Mouse (Mus musculus) limb, embryonic 11.5 days (tissue): ENCODE measurements at regions not wholly inside any gene's neighbourhood (a gene's known extent, or its start where the extent isn't known, plus 50 kb on each side); places are given as distances from the start of the nearest gene placed in this dataset.

Experiments
- ATAC-seq: fragments of 200-750 bp; cut with Nextera tagmentation; 2 replicates; pipeline ENCODE4 v1.8.0; 2017; ENCODE audit warnings: low read depth; ENCODE audit not compliant: insufficient number of reproducible peaks, low FRiP score, low TSS enrichment
- DNase-seq: peaks from one replicate; pipeline ENCODE4 v3.0.0-alpha.2; 2015; ENCODE audit warnings: low spot score
- H3K27ac ChIP-seq: fragments of 300-500 bp; sonication (generic); replicated peaks from 2 replicates; pipeline ENCODE4 v1.5.1; 2014; ENCODE audit warnings: low read depth, mild to moderate bottlenecking, low read length
- H3K27me3 ChIP-seq: fragments of 300-500 bp; sonication (generic); 2 replicates; pipeline ENCODE4 v1.6.1; 2014; ENCODE audit warnings: mild to moderate bottlenecking, low read length, mixed read lengths; ENCODE audit not compliant: control insufficient read depth, insufficient read depth
- H3K36me3 ChIP-seq: fragments of 300-500 bp; sonication (generic); 2 replicates; pipeline ENCODE4 v1.6.1; 2014; ENCODE audit warnings: mild to moderate bottlenecking, low read length, moderate library complexity, mixed read lengths; ENCODE audit not compliant: control insufficient read depth, insufficient read depth
- H3K4me1 ChIP-seq: fragments of 300-500 bp; sonication (generic); 2 replicates; pipeline ENCODE4 v1.6.1; 2014; ENCODE audit warnings: low read length, mixed read lengths; ENCODE audit not compliant: control insufficient read depth, insufficient read depth
- H3K4me2 ChIP-seq: fragments of 300-500 bp; sonication (generic); 2 replicates; pipeline ENCODE4 v1.6.1; 2014; ENCODE audit warnings: low read depth, mild to moderate bottlenecking, moderate library complexity; ENCODE audit not compliant: severe bottlenecking
- H3K4me3 ChIP-seq: fragments of 300-500 bp; sonication (generic); 2 replicates; pipeline ENCODE4 v1.5.1; 2014; ENCODE audit warnings: low read depth, low read length
- H3K9ac ChIP-seq: fragments of 300-500 bp; sonication (generic); 2 replicates; pipeline ENCODE4 v1.6.1; 2014; ENCODE audit warnings: mild to moderate bottlenecking, low read length
- H3K9me3 ChIP-seq: fragments of 300-500 bp; sonication (generic); 2 replicates; pipeline ENCODE4 v1.6.1; 2016; ENCODE audit warnings: low read length; ENCODE audit not compliant: control insufficient read depth
- WGBS: fragments of 180-500 bp; shearing (Covaris S2); extraction: QIAGEN DNeasy Blood & Tissue Kit; methylation state at CpG from one replicate; pipeline ENCODE4 v1.1.7; 2014; 5-methylcytosine and 5-hydroxymethylcytosine counted together

GRCm38 (mm10) chr1:97555565-97555955 lies 106.3 kb downstream of the D1Ertd622e start:
- H3K27me3 ChIP-seq, result no peaks in the 10 kb centered on the region
- H3K27ac ChIP-seq, result no peak overlapping the region
- H3K36me3 ChIP-seq, result no peaks in the 10 kb centered on the region
- no peaks in the 10 kb centered on the region for H3K9me3 ChIP-seq
- DNase-seq (no peak), ATAC-seq (no peak)
- no peak overlapping the region for H3K4me3 ChIP-seq
- H3K4me2 ChIP-seq, result no peak overlapping the region
- no peaks in the 10 kb centered on the region for H3K4me1 ChIP-seq
- WGBS, result 83% methylated on average over 1 of the region's 1 CpGs
- no peak overlapping the region for H3K9ac ChIP-seq

- H3K4me2 ChIP-seq, result no peak overlapping the region
- H3K4me3 ChIP-seq, result no peak overlapping the region
- no peak overlapping the region for H3K9ac ChIP-seq
- no peak for DNase-seq
- H3K27me3 ChIP-seq, result no peaks in the 10 kb centered on the region
- no peaks in the 10 kb centered on the region for H3K36me3 ChIP-seq
- 73% methylated on average over 6 of the region's 6 CpGs for WGBS
- no peak overlapping the region for H3K27ac ChIP-seq
- ATAC-seq, result no peak
- no peaks in the 10 kb centered on the region for H3K9me3 ChIP-seq
- H3K4me1 ChIP-seq, result no peaks in the 10 kb centered on the region
Observed at GRCm38 (mm10) chr1:97554936-97555564, 106.8 kb downstream of the D1Ertd622e start.

- Histone ChIP-seq H3K9ac (no peak overlapping the region), H3K27me3 (no peaks in the 10 kb centered on the region), H3K4me3 (no peak overlapping the region), H3K9me3 (no peaks in the 10 kb centered on the region), H3K27ac (no peak overlapping the region), H3K4me2 (no peak overlapping the region), H3K4me1 (no peaks in the 10 kb centered on the region), H3K36me3 (no peaks in the 10 kb centered on the region)
- ATAC-seq, result no peak
- DNase-seq, result no peak
- WGBS, result 80% methylated on average over 8 of the region's 8 CpGs
Observed at GRCm38 (mm10) chr1:97553485-97554474, 108.1 kb downstream of the D1Ertd622e start.

DNA sequence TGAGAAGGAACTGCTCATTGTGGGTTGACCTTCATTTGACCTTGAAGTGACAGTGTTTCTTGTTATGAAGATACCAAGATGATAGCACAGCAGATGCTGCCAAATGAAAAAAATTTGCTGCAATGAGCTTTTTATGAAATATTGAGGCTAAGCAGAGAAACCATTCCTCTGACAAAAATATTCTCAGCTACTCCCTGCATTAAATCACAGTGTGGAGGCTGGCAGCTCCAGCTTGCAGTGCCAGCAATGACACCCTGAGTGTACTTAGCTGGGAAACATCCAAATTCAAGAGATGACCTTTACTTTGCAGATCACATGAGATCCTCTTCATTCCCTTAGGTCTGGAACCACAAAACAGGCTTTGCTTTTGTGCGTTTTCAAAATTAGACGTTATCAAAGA lies 109.0 kb downstream of the D1Ertd622e start:
- no peak overlapping the region for H3K27ac ChIP-seq
- no peaks in the 10 kb centered on the region for H3K9me3 ChIP-seq
- H3K4me2 ChIP-seq, result no peak overlapping the region
- H3K36me3 ChIP-seq, result no peaks in the 10 kb centered on the region
- ATAC-seq, result no peak
- H3K4me1 ChIP-seq, result no peaks in the 10 kb centered on the region
- no peak overlapping the region for H3K4me3 ChIP-seq
- no peak overlapping the region for H3K9ac ChIP-seq
- 94% methylated on average over 2 of the region's 2 CpGs for WGBS
- no peaks in the 10 kb centered on the region for H3K27me3 ChIP-seq
- DNase-seq, result no peak

GRCm38 (mm10) chr1:97541162-97541493 lies 120.7 kb downstream of the D1Ertd622e start:
- Histone ChIP-seq H3K27ac (no peak overlapping the region), H3K4me2 (no peak overlapping the region)
- ATAC-seq, result no peak

DNA sequence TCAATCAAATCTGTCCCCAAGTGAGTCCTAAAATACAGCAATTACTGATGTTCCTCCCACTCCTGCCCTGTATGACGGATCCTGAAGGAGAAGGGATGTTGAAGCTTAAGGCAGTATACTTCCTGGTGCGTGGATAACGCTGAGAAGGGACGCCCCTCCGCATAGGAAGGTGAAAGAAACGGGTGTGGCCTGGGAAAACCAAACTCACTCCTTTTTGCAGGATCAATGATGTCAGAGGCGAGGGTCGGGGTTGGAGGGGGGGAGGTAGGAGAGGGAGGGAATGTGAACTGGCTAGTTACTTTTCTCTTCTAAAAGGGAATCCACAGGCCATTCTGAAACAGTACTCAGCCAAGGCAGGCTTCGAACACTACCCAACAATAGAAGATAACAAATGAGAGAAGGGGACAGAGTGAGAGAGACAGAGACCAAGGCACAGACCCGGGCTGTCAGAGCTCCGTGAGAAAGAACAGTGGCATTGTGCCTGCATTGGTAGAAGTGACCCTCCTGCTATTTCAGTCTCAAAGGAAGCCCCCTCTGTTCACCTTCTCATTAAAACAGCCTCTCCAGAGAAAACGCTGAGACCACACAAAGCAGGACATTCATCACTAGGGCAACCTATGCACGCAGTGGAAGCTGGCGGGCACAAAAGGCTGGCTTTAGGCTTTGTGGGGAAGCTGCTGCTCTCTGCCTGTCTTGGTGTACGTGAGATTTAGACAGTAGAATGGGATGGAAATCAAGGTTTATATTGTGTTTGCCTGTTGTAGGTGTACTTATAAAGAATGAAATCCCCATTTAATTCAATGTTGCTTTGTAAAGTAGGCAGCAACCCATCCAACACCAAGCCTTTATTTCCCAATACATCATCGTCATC lies 121.3 kb downstream of the D1Ertd622e start:
- no peak overlapping the region for H3K4me3 ChIP-seq
- no peak overlapping the region for H3K27ac ChIP-seq
- no peaks in the 10 kb centered on the region for H3K9me3 ChIP-seq
- 0 out of 2 replicates have a peak, but pooled peaks have one; percentile 13 for ATAC-seq
- H3K4me1 ChIP-seq, result no peaks in the 10 kb centered on the region
- WGBS, result 68% methylated on average over 16 of the region's 16 CpGs
- no peak for DNase-seq
- no peaks in the 10 kb centered on the region for H3K36me3 ChIP-seq
- H3K4me2 ChIP-seq, result no peak overlapping the region
- H3K27me3 ChIP-seq, result no peaks in the 10 kb centered on the region
- H3K9ac ChIP-seq, result no peak overlapping the region

More at GRCm38 (mm10) chr1:97541162-97541493, 120.7 kb downstream of the D1Ertd622e start:
- Histone ChIP-seq H3K9ac (no peak overlapping the region), H3K9me3 (no peaks in the 10 kb centered on the region), H3K27me3 (no peaks in the 10 kb centered on the region), H3K4me3 (no peak overlapping the region), H3K36me3 (no peaks in the 10 kb centered on the region), H3K4me1 (no peaks in the 10 kb centered on the region)
- DNase-seq, result no peak

DNA sequence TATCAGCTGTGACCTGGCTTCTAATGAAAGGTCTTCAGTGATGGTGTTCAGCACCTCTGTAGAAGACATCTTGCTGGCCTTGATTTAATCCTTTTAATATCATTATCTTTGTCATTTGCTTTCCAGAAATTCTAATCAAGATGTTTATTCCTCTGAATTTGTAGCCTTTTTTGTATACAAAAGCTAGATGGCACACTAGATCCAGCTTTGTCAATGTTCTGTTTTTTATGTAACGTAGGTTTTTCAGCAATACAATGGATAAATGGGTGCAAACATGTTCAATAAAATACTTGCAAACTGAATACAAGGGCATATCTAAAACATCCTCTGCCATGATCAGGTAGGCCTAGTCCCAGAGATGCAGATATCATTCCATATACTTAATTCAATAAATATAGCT lies 165.0 kb downstream of the D1Ertd622e start:
- H3K4me1 ChIP-seq, result no peaks in the 10 kb centered on the region
- H3K4me3 ChIP-seq, result no peak overlapping the region
- DNase-seq (no peak), ATAC-seq (no peak)
- 87% methylated on average over 1 of the region's 1 CpGs for WGBS
- no peak overlapping the region for H3K27ac ChIP-seq
- no peaks in the 10 kb centered on the region for H3K9me3 ChIP-seq
- H3K36me3 ChIP-seq, result no peaks in the 10 kb centered on the region
- no peak overlapping the region for H3K9ac ChIP-seq
- H3K27me3 ChIP-seq, result no peaks in the 10 kb centered on the region
- no peak overlapping the region for H3K4me2 ChIP-seq

GRCm38 (mm10) chr1:97479921-97480320 lies 182.0 kb downstream of the D1Ertd622e start:
- no peaks in the 10 kb centered on the region for H3K9me3 ChIP-seq
- H3K4me2 ChIP-seq, result no peak overlapping the region
- ATAC-seq, result no peak
- H3K9ac ChIP-seq, result no peak overlapping the region
- H3K27me3 ChIP-seq, result no peaks in the 10 kb centered on the region
- H3K4me1 ChIP-seq, result no peaks in the 10 kb centered on the region
- H3K27ac ChIP-seq, result no peak overlapping the region
- no peak for DNase-seq
- no peak overlapping the region for H3K4me3 ChIP-seq
- whole genome bisulfite sequencing, result 60% methylated on average over 2 of the region's 2 CpGs
- no peaks in the 10 kb centered on the region for H3K36me3 ChIP-seq
